Mouse (Mus musculus) adrenal gland, postnatal 0 days (tissue): ENCODE data around the gene Lbhd2. TPM values are rescaled to one million over a fixed set of nuclear protein-coding genes. Genes with fewer than 3 reads are reported as not detected.

ENCODE experiments used
- polyA plus RNA-seq: library from polyadenylated mRNA; unstranded; fragments of >200 nt; fragmentation: Nextera tagmentation; extraction: Ambion mirVana; gene quantifications from 2 replicates; pipeline ENCODE4 v1.2.1, GENCODE M21; 2015

Gene Lbhd2
- 10.9 and 25.3 TPM in 2 replicates for polyA plus RNA-seq

GRCm38 (mm10) chr12:111406622-111407021 is at the start of gene Lbhd2:
TSS of gene Lbhd2 (plus strand) at chr12:111406809.

GRCm38 (mm10) chr12:111377376-111377973 is 29.1 kb upstream of the Lbhd2 start, which contains the start of gene Cdc42bpb:
TSS of gene Cdc42bpb (minus strand) at chr12:111377718.

GRCm38 (mm10) chr12:111416921-111417779 is 10.5 kb downstream of the Lbhd2 start, which contains the start of gene Exoc3l4:
TSS of gene Exoc3l4 (plus strand) at chr12:111417017.

GRCm38 (mm10) chr12:111442309-111443010 is 35.9 kb downstream of the Lbhd2 start, which contains the start of gene Tnfaip2:
TSS of gene Tnfaip2 (plus strand) at chr12:111442469.

Other genes starting within 250 kb of the Lbhd2 start
- 4.2 and 5.1 TPM in 2 replicates for gene Traf3, start 240.4 kb upstream of the Lbhd2 start, polyA plus RNA-seq
- gene 4930595D18Rik, start 222.3 kb upstream of the Lbhd2 start, polyA plus RNA-seq = not detected in 2 replicates
- gene Amn, start 135.7 kb upstream of the Lbhd2 start, polyA plus RNA-seq = 0.73 and 1.1 TPM in 2 replicates
- gene Cdc42bpb, start 29.1 kb upstream of the Lbhd2 start, polyA plus RNA-seq = 23.7 and 24.6 TPM in 2 replicates
- gene Exoc3l4, start 10.2 kb downstream of the Lbhd2 start, polyA plus RNA-seq = 12.9 and 20.0 TPM in 2 replicates
- 4.8 and 16.1 TPM in 2 replicates for gene Tnfaip2, start 35.7 kb downstream of the Lbhd2 start, polyA plus RNA-seq
- 8.6 and 12.1 TPM in 2 replicates for gene Gm266, start 79.0 kb downstream of the Lbhd2 start, polyA plus RNA-seq
- gene Eif5, start 131.2 kb downstream of the Lbhd2 start, polyA plus RNA-seq = 435 and 734 TPM in 2 replicates
- 31.0 and 36.4 TPM in 2 replicates for gene Mark3, start 167.7 kb downstream of the Lbhd2 start, polyA plus RNA-seq